Mouse (Mus musculus) cerebellum, postnatal 25 days (tissue): ENCODE measurements around the gene Anp32a.

ENCODE experiments used
- DNase-seq, 2 experiments: peaks; one replicate each; pipeline ENCODE4 v3.0.0; 2021; ENCODE audit warnings: mixed read lengths in 2 of 2

Gene Anp32a

DNA sequence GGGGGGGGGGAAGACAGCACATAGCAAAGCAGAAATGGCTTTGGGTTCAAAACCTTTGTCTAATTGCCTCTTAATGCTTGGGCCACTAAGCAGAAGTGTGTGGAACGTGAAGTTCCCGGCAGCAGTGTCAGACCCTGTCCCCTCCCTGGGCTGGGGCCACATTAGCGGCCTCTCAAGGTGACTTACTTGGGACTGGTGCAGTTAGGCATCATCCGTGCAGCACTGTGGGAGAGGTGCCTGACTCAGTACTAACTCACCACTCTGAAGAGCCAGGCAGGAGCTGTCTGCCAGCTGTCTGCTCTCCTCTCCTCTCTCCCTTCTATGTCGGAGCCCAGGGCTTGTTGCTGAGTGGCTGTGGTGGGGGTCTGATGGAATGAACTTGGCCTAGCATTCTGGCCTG, 6.1 kb downstream of the Anp32a start:
- peak in 1 of 2 experiments; percentile 18 for DNase-seq

- DNase-seq = no peak
Measured at GRCm38 (mm10) chr9:62348050-62348449, 7.0 kb downstream of the Anp32a start.

DNA sequence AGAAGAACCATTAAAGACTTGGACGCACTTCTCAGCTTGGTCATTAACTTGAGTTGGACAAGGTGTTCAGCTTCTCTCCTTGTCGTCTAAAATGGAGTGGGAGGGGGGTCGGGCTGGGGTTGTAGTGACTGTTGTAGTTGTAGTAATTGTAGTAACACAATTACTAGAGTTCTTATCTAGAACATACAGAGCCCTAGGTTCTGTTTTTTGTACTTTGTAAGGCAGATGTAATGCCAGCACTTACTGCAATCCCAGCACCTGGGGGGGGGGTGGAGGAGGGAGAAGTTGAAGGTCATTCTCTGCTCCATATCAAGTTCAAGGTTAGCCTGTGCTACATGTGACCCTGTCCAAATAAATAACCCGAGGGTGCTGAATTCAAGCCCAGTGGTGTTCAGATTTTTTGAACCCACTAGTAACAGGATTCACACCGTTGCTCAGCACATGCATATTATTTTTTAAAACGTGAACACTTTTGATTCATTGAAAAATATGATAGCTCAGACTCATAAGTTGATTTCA, 7.4 kb downstream of the Anp32a start:
- DNase-seq = no peak

GRCm38 (mm10) chr9:62349250-62349649, 8.2 kb downstream of the Anp32a start:
- peak; percentile 21 to 32 for DNase-seq

DNA sequence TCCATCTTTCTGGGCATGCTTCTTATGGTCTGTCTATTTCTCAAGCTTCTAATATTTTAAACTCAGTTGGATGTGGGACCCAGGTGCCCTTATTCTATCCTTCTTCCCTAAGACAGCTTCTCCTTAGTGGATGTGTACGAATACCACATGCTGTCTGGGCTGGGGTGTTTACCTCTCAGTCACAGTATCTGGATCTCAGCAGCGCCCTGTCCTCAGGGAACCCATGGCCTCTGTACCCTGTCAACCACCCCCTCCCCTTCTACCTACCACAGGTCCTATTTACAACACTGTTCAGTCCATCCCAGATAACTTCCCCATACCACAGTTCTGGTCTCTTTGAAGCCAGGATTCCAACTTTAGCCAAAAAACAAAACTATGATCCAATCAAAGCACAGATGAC, 9.6 kb downstream of the Anp32a start:
- no peak for DNase-seq

- no peak for DNase-seq
Measured at GRCm38 (mm10) chr9:62351200-62351599, 10.1 kb downstream of the Anp32a start.

DNA sequence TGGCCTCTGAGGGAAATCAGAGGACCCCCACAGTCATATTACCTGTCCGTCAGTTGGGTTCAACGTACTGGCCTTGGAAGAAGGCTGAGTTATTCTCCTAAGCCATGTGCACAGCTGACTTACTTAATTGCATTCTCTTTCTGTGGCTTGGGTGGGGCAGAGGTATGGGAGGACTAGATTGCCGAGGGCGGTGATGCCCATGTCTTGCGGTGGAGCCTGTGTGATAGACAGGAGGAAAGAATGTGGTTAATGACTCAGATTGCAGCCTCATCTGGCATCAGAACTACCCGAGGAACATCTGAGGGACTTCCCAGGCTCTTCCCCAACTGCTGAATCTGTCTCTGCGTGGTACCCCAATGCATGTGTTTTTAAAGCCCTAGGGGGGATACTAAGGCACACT, 12.7 kb downstream of the Anp32a start:
- DNase-seq = peak in 1 of 2 experiments; percentile 12

- peak; percentile 48 to 50 for DNase-seq
Measured at GRCm38 (mm10) chr9:62354838-62355719, 14.0 kb downstream of the Anp32a start.

DNA sequence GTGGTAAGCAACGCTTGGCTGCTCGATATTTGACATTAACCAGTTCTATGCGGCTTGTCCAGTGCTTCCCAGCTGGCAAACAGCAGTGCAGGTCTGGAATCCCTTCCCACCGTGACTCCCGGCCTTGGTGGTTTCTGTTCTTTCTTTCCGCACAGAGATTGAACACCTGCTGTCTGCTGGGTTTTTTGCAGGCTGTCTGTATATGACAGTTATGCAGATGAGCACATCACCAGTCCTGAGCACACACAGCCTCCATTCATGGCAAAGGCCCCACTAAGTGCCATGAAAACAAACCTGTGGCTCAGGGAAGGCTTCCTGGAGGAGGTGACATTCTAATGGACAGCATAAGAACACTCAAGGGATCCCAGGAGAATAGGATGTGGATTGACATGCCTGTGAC, 14.7 kb downstream of the Anp32a start:
- no peak for DNase-seq

DNA sequence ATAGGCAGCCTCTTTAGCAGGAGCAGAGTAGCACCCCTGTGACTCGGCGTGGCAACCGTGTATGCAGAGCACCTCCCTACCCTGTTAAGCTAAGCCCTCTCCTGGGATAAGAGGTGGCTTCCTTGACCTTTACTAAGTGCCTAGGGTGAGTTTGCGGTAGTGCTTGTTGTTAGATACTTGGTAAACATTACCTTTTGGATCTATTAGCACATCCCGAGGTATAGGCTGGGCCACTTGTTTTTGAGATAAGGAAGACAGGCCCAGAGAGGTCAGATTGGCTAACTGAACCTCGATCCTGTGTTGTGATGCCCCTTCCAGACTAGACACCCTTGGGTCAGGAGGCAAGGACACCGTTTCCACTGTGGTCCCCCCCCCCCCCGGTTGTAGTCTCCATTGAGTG, 16.5 kb downstream of the Anp32a start:
- DNase-seq = no peak

DNA sequence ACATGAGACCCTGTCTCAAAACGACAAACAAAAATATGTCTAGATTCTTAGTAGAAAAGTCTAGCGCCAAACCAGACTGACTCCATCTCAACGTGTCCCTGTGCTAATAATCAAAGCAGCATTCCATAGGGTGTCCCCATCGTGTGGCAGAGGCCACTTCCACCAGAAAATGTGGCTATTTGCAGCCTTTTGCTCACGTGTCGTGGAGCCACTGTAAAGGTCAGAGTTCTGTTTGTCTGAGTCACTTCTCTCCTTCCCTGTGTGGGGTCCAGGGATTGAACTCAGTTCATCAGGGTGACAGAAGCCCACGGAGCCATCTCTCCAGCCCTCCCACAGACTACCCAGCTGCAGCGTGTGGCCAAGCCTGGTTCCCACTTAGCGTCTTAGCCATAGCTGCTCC, 17.8 kb downstream of the Anp32a start:
- no peak for DNase-seq

- no peak for DNase-seq
Measured at GRCm38 (mm10) chr9:62360889-62361288, 19.8 kb downstream of the Anp32a start.

GRCm38 (mm10) chr9:62362835-62363385, 21.8 kb downstream of the Anp32a start:
- DNase-seq = no peak

DNA sequence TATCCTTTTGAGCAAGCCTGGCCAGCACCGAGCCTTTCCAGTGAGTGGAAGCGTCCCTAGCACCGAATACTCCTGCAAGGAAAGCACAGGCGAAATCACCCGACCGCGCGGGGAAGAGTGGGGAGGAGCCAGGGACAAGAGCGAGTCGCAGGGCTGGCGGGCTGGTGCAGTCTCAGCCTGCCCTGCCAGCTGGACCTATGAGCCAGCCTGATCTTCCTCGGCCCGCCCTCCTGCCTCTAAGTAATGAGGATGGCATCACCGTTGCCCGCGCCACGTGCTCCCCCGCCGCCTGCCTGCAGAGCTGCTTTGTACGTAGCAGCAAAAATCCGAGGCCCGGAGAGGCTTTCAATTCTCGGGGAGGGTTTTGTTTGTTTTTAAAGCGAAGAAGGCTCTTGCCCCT, 22.5 kb downstream of the Anp32a start:
- DNase-seq = peak; percentile 91 to 96

DNA sequence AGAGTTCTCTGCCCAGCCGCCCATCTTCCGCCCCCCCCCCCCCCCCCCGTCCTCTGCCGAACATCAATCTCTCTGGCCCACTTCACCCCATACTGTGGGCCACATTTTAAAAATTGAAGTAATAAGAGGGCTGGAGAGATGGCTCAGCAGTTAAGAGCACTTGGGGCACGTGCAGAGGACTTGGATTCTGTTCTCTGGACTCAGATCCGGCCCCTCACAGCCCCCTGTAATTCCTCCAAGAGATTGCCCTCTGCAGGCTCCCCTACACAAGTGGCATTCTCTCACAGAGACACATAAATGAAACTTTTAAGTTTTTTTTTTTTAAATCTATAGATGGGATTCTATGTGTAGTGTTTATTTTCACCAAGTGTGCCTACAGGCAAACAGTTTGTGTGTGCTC, 23.1 kb downstream of the Anp32a start:
- DNase-seq = no peak

- peak; percentile 70 to 75 for DNase-seq
Measured at GRCm38 (mm10) chr9:62364831-62365230, 23.7 kb downstream of the Anp32a start.

GRCm38 (mm10) chr9:62365326-62366080, 24.4 kb downstream of the Anp32a start:
- DNase-seq = peak in 1 of 2 experiments; percentile 61

- peak; percentile 40 to 55 for DNase-seq
Measured at GRCm38 (mm10) chr9:62366478-62367458, 25.7 kb downstream of the Anp32a start.

DNA sequence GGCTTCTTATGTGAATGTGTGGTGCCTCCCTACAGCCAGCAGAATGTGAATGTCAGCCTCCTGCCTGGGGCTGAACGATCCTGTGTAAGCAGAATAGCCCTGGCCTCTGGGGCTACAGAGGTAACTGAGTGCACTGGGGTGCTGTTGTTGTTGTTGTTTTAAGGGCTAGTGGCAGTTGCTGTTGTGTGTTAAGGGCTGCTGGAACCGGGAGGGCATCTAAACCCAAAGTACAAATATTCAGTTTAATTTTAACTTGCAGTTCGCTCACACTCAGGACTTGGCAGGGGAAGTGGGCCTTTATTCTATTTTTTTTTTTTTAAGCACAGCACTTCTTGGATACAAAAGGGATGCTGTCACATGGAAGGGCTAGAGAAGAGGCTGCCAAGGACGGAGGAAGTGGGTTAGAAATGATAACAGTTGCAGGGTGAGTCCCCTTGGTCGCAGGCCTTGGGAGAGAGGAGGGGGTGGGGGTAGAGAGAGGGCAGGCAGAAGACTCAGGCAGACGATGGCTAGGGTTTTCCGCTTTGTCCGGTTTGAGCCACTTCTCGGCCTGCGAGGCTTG, 26.5 kb downstream of the Anp32a start:
- peak; percentile 39 to 43 for DNase-seq

DNA sequence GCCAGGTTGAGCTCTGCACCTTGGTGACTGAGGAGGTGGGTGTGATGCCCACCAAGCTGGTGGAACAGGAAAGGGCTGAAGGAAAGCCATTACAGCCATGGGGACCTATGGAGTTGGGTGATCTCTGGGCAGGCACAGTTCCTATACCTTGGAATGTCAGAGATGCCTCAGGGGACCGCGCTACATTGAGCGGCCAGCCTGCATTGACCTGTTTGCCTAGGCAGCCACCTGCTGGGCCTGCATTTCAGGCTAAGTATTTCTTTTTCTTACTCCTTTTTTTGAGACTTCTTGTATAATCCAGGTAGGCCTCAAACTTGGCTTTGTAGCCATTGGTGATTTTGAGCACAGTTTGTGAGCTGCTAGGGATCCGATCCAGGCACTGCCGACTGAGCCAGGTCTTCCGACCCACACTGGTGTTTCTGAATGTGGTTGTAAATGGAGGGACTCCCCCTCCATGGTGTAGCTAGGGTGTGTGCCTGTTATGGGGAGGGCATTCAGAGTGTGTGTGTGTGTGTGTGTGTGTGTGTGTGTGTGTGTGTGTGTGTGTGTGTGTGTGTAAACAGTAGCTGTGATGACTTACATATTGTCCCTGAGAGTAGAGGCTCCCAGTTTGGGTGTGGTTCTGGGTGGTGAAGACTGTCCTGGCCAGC, 27.3 kb downstream of the Anp32a start:
- DNase-seq = peak in 1 of 2 experiments; percentile 47

DNA sequence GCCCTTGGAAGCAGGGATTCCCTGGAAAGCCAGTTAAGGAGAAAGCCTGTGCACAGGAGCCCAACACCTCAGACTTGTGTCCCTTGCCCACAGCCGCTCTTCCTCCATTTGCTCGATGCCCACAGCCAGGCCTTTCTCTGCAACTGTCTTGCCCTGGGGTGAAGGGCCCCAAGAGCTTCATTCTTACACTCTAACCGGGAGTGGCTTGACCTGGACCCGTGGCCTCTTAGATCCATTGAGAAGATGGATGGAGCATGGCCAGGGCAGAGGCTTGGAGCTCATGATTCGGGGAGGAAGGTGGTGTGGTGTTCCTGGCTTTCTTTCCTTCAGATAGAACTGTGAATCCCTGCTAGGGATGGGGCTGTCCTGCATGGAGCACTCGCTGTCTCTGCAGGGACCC, 28.1 kb downstream of the Anp32a start:
- DNase-seq = peak; percentile 19 to 27
